Mouse (Mus musculus) left cerebral cortex, postnatal 4 days (tissue): ENCODE data around the gene Zfp420. TPM values are rescaled to one million over a fixed set of nuclear protein-coding genes. Genes with fewer than 3 reads are reported as not detected.
"Not testable (repeated sequence)": the region's sequence is repeated elsewhere in the genome, so short reads cannot be mapped to it uniquely, and the experiment has no call there.

ENCODE experiments used
- DNase-seq: peaks from one replicate; pipeline ENCODE4 v3.0.0-alpha.2; 2022
- intact Hi-C: fragments of 180-260 bp; cut with DNase I; formaldehyde crosslinking; loops from one replicate; pipeline ENCODE4 v1.15.1; 2025
- total RNA-seq, 2 experiments: library from RNA; stranded (reverse); gene quantifications; 2 replicates each; pipeline ENCODE4 v1.2.3; 2021

Gene Zfp420
- total RNA-seq: 10 to 100 TPM; 16.2 to 18.6 TPM

GRCm38 (mm10) chr7:29859532-29860517, at the start of gene Zfp420:
Zfp420 (plus strand) TSS chr7:29859979.
- peak; percentile 88 for DNase-seq
- intact Hi-C loops: no loop called here

- intact Hi-C loops: no loop called here
- no peak for DNase-seq
Measured at GRCm38 (mm10) chr7:29812244-29812643, 47.5 kb upstream of the Zfp420 start.

- no peak for DNase-seq
- intact Hi-C loops: no loop called here
Measured at GRCm38 (mm10) chr7:29814381-29814780, 45.4 kb upstream of the Zfp420 start.

- DNase-seq: no peak
- intact Hi-C loops: no loop called here
Measured at GRCm38 (mm10) chr7:29815061-29815784, 44.6 kb upstream of the Zfp420 start.

- intact Hi-C loops: no loop called here
Measured at GRCm38 (mm10) chr7:29815910-29816429, 43.8 kb upstream of the Zfp420 start, which contains the start of gene Zfp790. Zfp790 (plus strand) TSS chr7:29816114.

GRCm38 (mm10) chr7:29818619-29819254, 41.0 kb upstream of the Zfp420 start:
- intact Hi-C loops: no loop called here
- DNase-seq: peak; percentile 65

More at GRCm38 (mm10) chr7:29815910-29816429, 43.8 kb upstream of the Zfp420 start, which contains the start of gene Zfp790:
- DNase-seq: peak; percentile 87

GRCm38 (mm10) chr7:29828001-29828400, 31.8 kb upstream of the Zfp420 start:
- intact Hi-C loops: no loop called here

GRCm38 (mm10) chr7:29829804-29830203, 30.0 kb upstream of the Zfp420 start:
- no peak for DNase-seq
- intact Hi-C loops: no loop called here

More at GRCm38 (mm10) chr7:29828001-29828400, 31.8 kb upstream of the Zfp420 start:
- no peak for DNase-seq

GRCm38 (mm10) chr7:29836816-29837215, 23.0 kb upstream of the Zfp420 start:
- intact Hi-C loops: no loop called here
- no peak for DNase-seq

- intact Hi-C loops: no loop called here
- no peak for DNase-seq
Measured at GRCm38 (mm10) chr7:29839256-29839655, 20.5 kb upstream of the Zfp420 start.

- DNase-seq: no peak
- intact Hi-C loops: no loop called here
Measured at GRCm38 (mm10) chr7:29842105-29842504, 17.7 kb upstream of the Zfp420 start.

GRCm38 (mm10) chr7:29844616-29845015, 15.2 kb upstream of the Zfp420 start:
- intact Hi-C loops: no loop called here
- no peak for DNase-seq

GRCm38 (mm10) chr7:29852831-29853218, 7.0 kb upstream of the Zfp420 start:
- DNase-seq: no peak
- intact Hi-C loops: no loop called here

GRCm38 (mm10) chr7:29853219-29853842, 6.4 kb upstream of the Zfp420 start, which contains the start of gene Zfp940:
Zfp940 (minus strand) TSS chr7:29853669.
- DNase-seq: peak; percentile 87
- intact Hi-C loops: no loop called here

- no peak for DNase-seq
- intact Hi-C loops: no loop called here
Measured at GRCm38 (mm10) chr7:29861660-29862059, 1.9 kb downstream of the Zfp420 start.

- no peak for DNase-seq
- intact Hi-C loops: no loop called here
Measured at GRCm38 (mm10) chr7:29874256-29874655, 14.5 kb downstream of the Zfp420 start.

GRCm38 (mm10) chr7:29877561-29877960, 17.8 kb downstream of the Zfp420 start:
- intact Hi-C loops, DNase-seq: not testable (repeated sequence)

GRCm38 (mm10) chr7:29880056-29880455, 20.3 kb downstream of the Zfp420 start:
- DNase-seq: no peak
- intact Hi-C loops: no loop called here

GRCm38 (mm10) chr7:29880916-29881315, 21.1 kb downstream of the Zfp420 start:
- intact Hi-C loops: no loop called here
- DNase-seq: no peak

- DNase-seq: no peak
- intact Hi-C loops: no loop called here
Measured at GRCm38 (mm10) chr7:29890501-29890900, 30.7 kb downstream of the Zfp420 start.
